Mouse (Mus musculus): ENCODE measurements around the gene Rrbp1. TPM values are rescaled to one million over a fixed set of nuclear protein-coding genes. Genes with fewer than 3 reads are reported as not detected.

Gene Rrbp1
- 100 to 1,000 TPM; 181 to 182 TPM for total RNA-seq (2021)

- peak; percentile 99 for DNase-seq
Observed at GRCm38 (mm10) chr2:144011080-144011551, at the start of gene Rrbp1. Rrbp1 (minus strand) TSS chr2:144011263.

GRCm38 (mm10) chr2:144057735-144058134, 46.7 kb upstream of the Rrbp1 start:
- no peak for DNase-seq

- DNase-seq = peak; percentile 49
Observed at GRCm38 (mm10) chr2:144052410-144053065, 41.5 kb upstream of the Rrbp1 start.

GRCm38 (mm10) chr2:144050861-144051260, 39.8 kb upstream of the Rrbp1 start:
- DNase-seq = no peak

GRCm38 (mm10) chr2:144050146-144050680, 39.1 kb upstream of the Rrbp1 start:
- no peak for DNase-seq

- no peak for DNase-seq
Observed at GRCm38 (mm10) chr2:144046916-144047315, 35.9 kb upstream of the Rrbp1 start.

GRCm38 (mm10) chr2:144045756-144046560, 34.9 kb upstream of the Rrbp1 start:
- no peak for DNase-seq

- DNase-seq = peak; percentile 54
Observed at GRCm38 (mm10) chr2:144044726-144045125, 33.7 kb upstream of the Rrbp1 start.

- DNase-seq = no peak
Observed at GRCm38 (mm10) chr2:144032664-144033063, 21.6 kb upstream of the Rrbp1 start, which contains the start of gene Banf2. Banf2 (plus strand) TSS chr2:144033059.

GRCm38 (mm10) chr2:144030791-144031190, 19.7 kb upstream of the Rrbp1 start:
- DNase-seq = no peak

GRCm38 (mm10) chr2:144026456-144026855, 15.4 kb upstream of the Rrbp1 start:
- DNase-seq = no peak

GRCm38 (mm10) chr2:144025361-144025760, 14.3 kb upstream of the Rrbp1 start:
- no peak for DNase-seq

- DNase-seq = no peak
Observed at GRCm38 (mm10) chr2:144022441-144022840, 11.4 kb upstream of the Rrbp1 start.

GRCm38 (mm10) chr2:144019971-144020370, 8.9 kb upstream of the Rrbp1 start:
- DNase-seq = no peak

- DNase-seq = no peak
Observed at GRCm38 (mm10) chr2:144015861-144016260, 4.8 kb upstream of the Rrbp1 start.

GRCm38 (mm10) chr2:144014481-144014880, 3.4 kb upstream of the Rrbp1 start:
- DNase-seq = no peak

- no peak for DNase-seq
Observed at GRCm38 (mm10) chr2:144014051-144014450, 3.0 kb upstream of the Rrbp1 start.

- DNase-seq = peak; percentile 90
Observed at GRCm38 (mm10) chr2:144010282-144011044, 600 bp downstream of the Rrbp1 start.

GRCm38 (mm10) chr2:144009551-144010281, 1.3 kb downstream of the Rrbp1 start:
- DNase-seq = peak; percentile 36

- DNase-seq = no peak
Observed at GRCm38 (mm10) chr2:144009081-144009480, 2.0 kb downstream of the Rrbp1 start.

- DNase-seq = no peak
Observed at GRCm38 (mm10) chr2:144007211-144007610, 3.9 kb downstream of the Rrbp1 start.

GRCm38 (mm10) chr2:144006686-144007085, 4.4 kb downstream of the Rrbp1 start:
- no peak for DNase-seq
